Mouse (Mus musculus) midbrain, embryonic 14.5 days (tissue): ENCODE results near the gene Ripor1. TPM values are rescaled to one million over a fixed set of nuclear protein-coding genes. Genes with fewer than 3 reads are reported as not detected.

Source experiments
- ATAC-seq: fragments of 200-750 bp; cut with Nextera tagmentation; 2 replicates; pipeline ENCODE4 v1.8.0; 2017; ENCODE audit warnings: moderate number of reproducible peaks, moderate library complexity; ENCODE audit not compliant: low FRiP score, low TSS enrichment
- DNase-seq: peaks from one replicate; pipeline ENCODE4 v3.0.0-alpha.2; 2015
- H3K27ac ChIP-seq: fragments of 300-500 bp; sonication (generic); replicated peaks from 2 replicates; pipeline ENCODE4 v1.5.1; 2014; ENCODE audit warnings: mild to moderate bottlenecking, low read depth, low read length, moderate library complexity
- H3K27me3 ChIP-seq: fragments of 300-500 bp; sonication (generic); 2 replicates; pipeline ENCODE4 v1.6.1; 2014; ENCODE audit warnings: low read length, control low read depth, mixed read lengths; ENCODE audit not compliant: control insufficient read depth, insufficient read depth
- H3K36me3 ChIP-seq: fragments of 300-500 bp; sonication (generic); 2 replicates; pipeline ENCODE4 v1.6.1; 2014; ENCODE audit warnings: low read length, control low read depth; ENCODE audit not compliant: control insufficient read depth, insufficient read depth
- H3K4me1 ChIP-seq: fragments of 300-500 bp; sonication (generic); 2 replicates; pipeline ENCODE4 v1.6.1; 2014; ENCODE audit warnings: mild to moderate bottlenecking, antibody characterized with exemption, low read length, control low read depth; ENCODE audit not compliant: control insufficient read depth, insufficient read depth
- H3K4me2 ChIP-seq: fragments of 300-500 bp; sonication (generic); 2 replicates; pipeline ENCODE4 v1.6.1; 2014; ENCODE audit warnings: mild to moderate bottlenecking, low read length, moderate library complexity
- H3K4me3 ChIP-seq: fragments of 300-500 bp; sonication (generic); replicated peaks from 2 replicates; pipeline ENCODE4 v1.5.1; 2014; ENCODE audit warnings: low read depth, low read length
- H3K9ac ChIP-seq: fragments of 300-500 bp; sonication (generic); replicated peaks from 2 replicates; pipeline ENCODE4 v1.6.1; 2014; ENCODE audit warnings: mild to moderate bottlenecking, low read length, moderate library complexity
- H3K9me3 ChIP-seq: fragments of 300-500 bp; sonication (generic); 2 replicates; pipeline ENCODE4 v1.6.1; 2016; ENCODE audit warnings: low read length, control low read depth, mixed read lengths; ENCODE audit not compliant: control insufficient read depth
- WGBS: fragments of 180-500 bp; shearing (Covaris S2); extraction: QIAGEN DNeasy Blood & Tissue Kit; methylation state at CpG from one replicate; pipeline ENCODE4 v1.1.7; 2014; 5-methylcytosine and 5-hydroxymethylcytosine counted together
- polyA plus RNA-seq: library from polyadenylated mRNA; unstranded; fragments of >200 nt; fragmentation: Nextera tagmentation; extraction: Ambion mirVana; gene quantifications from 2 replicates; pipeline ENCODE4 v1.2.1, GENCODE M21; 2014

Gene Ripor1
- polyA plus RNA-seq, 1 experiment from 2014 or later: 26.2 TPM

GRCm38 (mm10) chr8:105629337-105629736 is 24.3 kb downstream of the Ripor1 start:
- no peak overlapping the region for H3K4me2 ChIP-seq
- H3K27me3 ChIP-seq: no peaks in the 10 kb centered on the region
- WGBS: 93% methylated on average over 4 of the region's 4 CpGs
- H3K4me3 ChIP-seq: no peak overlapping the region
- 0 out of 2 replicates have a peak, but pooled peaks cover 2% of the 10 kb centered on the region for H3K36me3 ChIP-seq
- H3K4me1 ChIP-seq: no peaks in the 10 kb centered on the region
- H3K9ac ChIP-seq: no peak overlapping the region
- DNase-seq (no peak), ATAC-seq (no peak)
- no peak overlapping the region for H3K27ac ChIP-seq
- H3K9me3 ChIP-seq: no peaks in the 10 kb centered on the region

GRCm38 (mm10) chr8:105634771-105635458 is 29.9 kb downstream of the Ripor1 start:
- Histone ChIP-seq H3K27ac (no peak overlapping the region), H3K9ac (no peak overlapping the region), H3K4me3 (0 out of 2 replicates have a peak overlapping the region, but pooled peaks have one; percentile 94), H3K27me3 (no peaks in the 10 kb centered on the region), H3K4me2 (peak overlapping the region; percentile 88), H3K36me3 (0 out of 2 replicates have a peak, but pooled peaks cover 6% of the 10 kb centered on the region), H3K9me3 (no peaks in the 10 kb centered on the region), H3K4me1 (peaks cover 20% of the 10 kb centered on the region)
- no peak for ATAC-seq
- 85% methylated on average over 2 of the region's 2 CpGs for WGBS
- no peak for DNase-seq

- Histone ChIP-seq H3K4me2 (peak overlapping the region; percentile 88), H3K9ac (peak overlapping the region; percentile 99), H3K36me3 (0 out of 2 replicates have a peak, but pooled peaks cover 6% of the 10 kb centered on the region), H3K4me3 (peak overlapping the region; percentile 94), H3K9me3 (no peaks in the 10 kb centered on the region), H3K27me3 (no peaks in the 10 kb centered on the region), H3K27ac (0 out of 2 replicates have a peak overlapping the region, but pooled peaks have one; percentile 99), H3K4me1 (peaks cover 20% of the 10 kb centered on the region)
- ATAC-seq (no peak), DNase-seq (no peak)
- 3% methylated on average over 11 of the region's 11 CpGs for WGBS
Measured at GRCm38 (mm10) chr8:105635481-105635880, 30.4 kb downstream of the Ripor1 start.

- ATAC-seq (peak; percentile 93), DNase-seq (peak; percentile 97)
- under 1% methylated on average over 106 of the region's 126 CpGs for WGBS
- Histone ChIP-seq H3K9ac (peak within 1 kb of the TSS; percentile 99), H3K4me2 (peak within 1 kb of the TSS; percentile 88), H3K27me3 (no peaks in the 10 kb centered on the region), H3K36me3 (0 out of 2 replicates have a peak, but pooled peaks cover 6% of the 10 kb centered on the region), H3K4me1 (peaks cover 20% of the 10 kb centered on the region), H3K4me3 (peak within 1 kb of the TSS; percentile 94), H3K9me3 (no peaks in the 10 kb centered on the region), H3K27ac (peak within 1 kb of the TSS; percentile 99)
Measured at GRCm38 (mm10) chr8:105636018-105636962, 31.2 kb downstream of the Ripor1 start, which contains the start of gene Ctcf. TSS of gene Ctcf (plus strand) at chr8:105636568.

- 0 out of 2 replicates have a peak, but pooled peaks cover 5% of the 10 kb centered on the region for H3K36me3 ChIP-seq
- peak within 1 kb of the TSS; percentile 94 for H3K4me3 ChIP-seq
- H3K9ac ChIP-seq: peak within 1 kb of the TSS; percentile 99
- peak; percentile 62 for ATAC-seq
- peak within 1 kb of the TSS; percentile 99 for H3K27ac ChIP-seq
- H3K9me3 ChIP-seq: no peaks in the 10 kb centered on the region
- peak; percentile 79 for DNase-seq
- peak within 1 kb of the TSS; percentile 88 for H3K4me2 ChIP-seq
- under 1% methylated on average over 63 of the region's 63 CpGs for WGBS
- peaks cover 20% of the 10 kb centered on the region for H3K4me1 ChIP-seq
- H3K27me3 ChIP-seq: no peaks in the 10 kb centered on the region
Measured at GRCm38 (mm10) chr8:105636963-105637510, 32.0 kb downstream of the Ripor1 start, which contains the start of gene Agrp. TSS of gene Agrp (minus strand) at chr8:105637393.

- ATAC-seq: no peak
- Histone ChIP-seq H3K9ac (peak overlapping the region; percentile 99), H3K36me3 (0 out of 2 replicates have a peak, but pooled peaks cover 4% of the 10 kb centered on the region)
Measured at GRCm38 (mm10) chr8:105637601-105638041, 32.6 kb downstream of the Ripor1 start.

GRCm38 (mm10) chr8:105638510-105638909 is 33.5 kb downstream of the Ripor1 start:
- ATAC-seq: no peak
- Histone ChIP-seq H3K36me3 (peaks cover 4% of the 10 kb centered on the region; the same call in 1 of the 2 replicates), H3K4me1 (peaks cover 20% of the 10 kb centered on the region), H3K9me3 (no peaks in the 10 kb centered on the region), H3K27ac (no peak overlapping the region), H3K4me2 (peak overlapping the region; percentile 88), H3K9ac (no peak overlapping the region), H3K27me3 (no peaks in the 10 kb centered on the region), H3K4me3 (peak overlapping the region; percentile 94; the same call in 1 of the 2 replicates)
- WGBS: 88% methylated on average over 4 of the region's 4 CpGs
- no peak for DNase-seq

More at GRCm38 (mm10) chr8:105637601-105638041, 32.6 kb downstream of the Ripor1 start:
- H3K27ac ChIP-seq: peak overlapping the region; percentile 99
- H3K9me3 ChIP-seq: no peaks in the 10 kb centered on the region
- no peaks in the 10 kb centered on the region for H3K27me3 ChIP-seq
- peak overlapping the region; percentile 88 for H3K4me2 ChIP-seq
- peaks cover 20% of the 10 kb centered on the region for H3K4me1 ChIP-seq
- H3K4me3 ChIP-seq: peak overlapping the region; percentile 94
- WGBS: under 1% methylated on average over 11 of the region's 11 CpGs
- DNase-seq: peak; percentile 51

GRCm38 (mm10) chr8:105639835-105640234 is 34.8 kb downstream of the Ripor1 start:
- H3K9ac ChIP-seq: no peak overlapping the region
- H3K9me3 ChIP-seq: no peaks in the 10 kb centered on the region
- no peak overlapping the region for H3K4me2 ChIP-seq
- DNase-seq: no peak
- H3K4me3 ChIP-seq: no peak overlapping the region
- no peak for ATAC-seq
- H3K27ac ChIP-seq: no peak overlapping the region
- no peaks in the 10 kb centered on the region for H3K27me3 ChIP-seq
- peaks cover 10% of the 10 kb centered on the region for H3K36me3 ChIP-seq
- peaks cover 20% of the 10 kb centered on the region for H3K4me1 ChIP-seq
- WGBS: 67% methylated on average over 1 of the region's 1 CpGs
